Mouse (Mus musculus) MEL (cell line): ENCODE measurements around the gene Rabep2. TPM values are rescaled to one million over a fixed set of nuclear protein-coding genes. Genes with fewer than 3 reads are reported as not detected.

Experiments used
- DNase-seq: peaks from one replicate; pipeline ENCODE4 v3.0.0; 2011; ENCODE audit warnings: low read depth, low spot score
- H3K27ac ChIP-seq: 2 replicates; pipeline ENCODE4 v1.5.1; 2012; ENCODE audit warnings: low read depth, mild to moderate bottlenecking, control low read depth, low read length, moderate library complexity; ENCODE audit not compliant: control insufficient read depth
- H3K27me3 ChIP-seq, 2 experiments: fragments of 150-350 bp in 1 of 2; sonication (generic) in 1 of 2; 2 replicates each; pipeline ENCODE4 v1.6.1; 2012; ENCODE audit warnings: low read length in 2 of 2, mild to moderate bottlenecking in 2 of 2, improper control_type of control experiment in 1 of 2, moderate library complexity in 1 of 2; ENCODE audit not compliant: insufficient read depth in 2 of 2, control insufficient read depth in 1 of 2
- H3K36me3 ChIP-seq, 2 experiments: 2 replicates each; pipeline ENCODE4 v1.6.1; 2012 to 2014; ENCODE audit warnings: low read length in 2 of 2, improper control_type of control experiment in 1 of 2, inconsistent platforms in 1 of 2, mild to moderate bottlenecking in 1 of 2; ENCODE audit not compliant: insufficient read depth in 2 of 2, control insufficient read depth in 1 of 2
- H3K4me1 ChIP-seq, 2 experiments: fragments of 150-350 bp in 1 of 2; sonication (generic) in 1 of 2; 2 replicates each; pipeline ENCODE4 v1.6.1; 2012; ENCODE audit warnings: low read length in 2 of 2, improper control_type of control experiment in 1 of 2, mild to moderate bottlenecking in 1 of 2; ENCODE audit not compliant: insufficient read depth in 2 of 2, control insufficient read depth in 1 of 2
- H3K4me3 ChIP-seq, 2 experiments: fragments of 150-350 bp in 1 of 2; sonication (generic) in 1 of 2; 2 replicates each; pipeline ENCODE4 v1.5.1; 2012; ENCODE audit warnings: low read depth in 2 of 2, low read length in 2 of 2, mild to moderate bottlenecking in 2 of 2, moderate library complexity in 2 of 2, control low read depth in 1 of 2, improper control_type of control experiment in 1 of 2; ENCODE audit not compliant: control insufficient read depth in 1 of 2, insufficient read depth in 1 of 2
- H3K79me2 ChIP-seq: 2 replicates; pipeline ENCODE4 v1.6.1; 2012; ENCODE audit warnings: mild to moderate bottlenecking, low read length, moderate library complexity; ENCODE audit not compliant: control insufficient read depth, poor library complexity, insufficient read depth
- H3K9ac ChIP-seq: 2 replicates; pipeline ENCODE4 v1.6.1; 2012; ENCODE audit warnings: low read depth, mild to moderate bottlenecking, control low read depth, low read length, moderate library complexity; ENCODE audit not compliant: control insufficient read depth, poor library complexity, severe bottlenecking
- H3K9me3 ChIP-seq: fragments of 150-350 bp; sonication (generic); replicated peaks from 2 replicates; pipeline ENCODE4 v1.6.1; 2012; ENCODE audit warnings: mild to moderate bottlenecking, low read length, improper control_type of control experiment, moderate library complexity; ENCODE audit not compliant: insufficient read depth
- BHLHE40 ChIP-seq: IDR thresholded peaks from 2 replicates; pipeline ENCODE4 v1.6.1; 2012; ENCODE audit warnings: low read depth, mild to moderate bottlenecking, inconsistent platforms, low read length, improper control_type of control experiment, borderline replicate concordance
- CHD2 ChIP-seq: IDR thresholded peaks from 2 replicates; pipeline ENCODE4 v1.6.1; 2011; ENCODE audit warnings: low read length, improper control_type of control experiment
- ELF1 ChIP-seq: IDR thresholded peaks from 2 replicates; pipeline ENCODE4 v1.6.1; 2014; ENCODE audit warnings: low read depth, mild to moderate bottlenecking, inconsistent platforms, low read length, improper control_type of control experiment, moderate library complexity
- ETS1 ChIP-seq: IDR thresholded peaks from 2 replicates; pipeline ENCODE4 v1.6.1; 2012; ENCODE audit warnings: low read depth, mild to moderate bottlenecking, inconsistent platforms, low read length, improper control_type of control experiment, moderate library complexity
- HCFC1 ChIP-seq: IDR thresholded peaks from 2 replicates; pipeline ENCODE4 v1.6.1; 2012; ENCODE audit warnings: low read depth, mild to moderate bottlenecking, inconsistent platforms, low read length, improper control_type of control experiment, moderate library complexity
- MAX ChIP-seq: IDR thresholded peaks from 2 replicates; pipeline ENCODE4 v1.6.1; 2011; ENCODE audit warnings: low read length, improper control_type of control experiment
- MEF2A ChIP-seq: IDR thresholded peaks from 2 replicates; pipeline ENCODE4 v1.6.1; 2014; ENCODE audit warnings: low read depth, mild to moderate bottlenecking, inconsistent platforms, low read length, improper control_type of control experiment; ENCODE audit not compliant: poor library complexity, insufficient replicate concordance, severe bottlenecking; ENCODE audit errors: extremely low read depth
- MXI1 ChIP-seq: IDR thresholded peaks from 2 replicates; pipeline ENCODE4 v1.6.1; 2011; ENCODE audit warnings: mild to moderate bottlenecking, low read depth, low read length, improper control_type of control experiment
- MYB ChIP-seq: IDR thresholded peaks from 2 replicates; pipeline ENCODE4 v1.6.1; 2011; ENCODE audit warnings: mild to moderate bottlenecking, low read depth, low read length, improper control_type of control experiment
- POLR2AphosphoS5 ChIP-seq: IDR thresholded peaks from 2 replicates; pipeline ENCODE4 v1.6.1; 2012; ENCODE audit warnings: low read depth, borderline replicate concordance, mild to moderate bottlenecking, inconsistent platforms, low read length, moderate library complexity, mixed read lengths
- RAD21 ChIP-seq: IDR thresholded peaks from 2 replicates; pipeline ENCODE4 v1.6.1; 2011; ENCODE audit warnings: mild to moderate bottlenecking, low read depth, low read length, improper control_type of control experiment
- SIN3A ChIP-seq: IDR thresholded peaks from 2 replicates; pipeline ENCODE4 v1.6.1; 2012; ENCODE audit warnings: low read length, improper control_type of control experiment, inconsistent platforms
- SMC3 ChIP-seq: IDR thresholded peaks from 2 replicates; pipeline ENCODE4 v1.6.1; 2011; ENCODE audit warnings: low read depth, low read length, improper control_type of control experiment
- UBTF ChIP-seq: IDR thresholded peaks from 2 replicates; pipeline ENCODE4 v1.6.1; 2012; ENCODE audit warnings: low read depth, mild to moderate bottlenecking, inconsistent platforms, low read length, improper control_type of control experiment, moderate library complexity, borderline replicate concordance; ENCODE audit not compliant: insufficient read depth
- polyA plus RNA-seq, 2 experiments: library from polyadenylated mRNA; stranded (reverse) in 1 of 2; unstranded in 1 of 2; fragments of >175 nt in 1 of 2; fragments of >200 nt in 1 of 2; gene quantifications; 2 replicates each; pipeline versions ENCODE4 v1.2.1 to v1.2.4; 2012; ENCODE audit warnings: low replicate concordance in 2 of 2, low read depth in 1 of 2; ENCODE audit not compliant: insufficient read length in 2 of 2, insufficient read depth in 1 of 2, missing spikeins in 1 of 2
- total RNA-seq: library from RNA; depleted of rRNA; stranded (reverse); fragments of 300-350 nt; gene quantifications from 2 replicates; pipeline ENCODE4 v1.2.3, GENCODE M21; 2012

Rabep2 gene
- total and polyA plus RNA-seq, 3 experiments: 12.9 to 16.2 TPM; not detected in 1

DNA sequence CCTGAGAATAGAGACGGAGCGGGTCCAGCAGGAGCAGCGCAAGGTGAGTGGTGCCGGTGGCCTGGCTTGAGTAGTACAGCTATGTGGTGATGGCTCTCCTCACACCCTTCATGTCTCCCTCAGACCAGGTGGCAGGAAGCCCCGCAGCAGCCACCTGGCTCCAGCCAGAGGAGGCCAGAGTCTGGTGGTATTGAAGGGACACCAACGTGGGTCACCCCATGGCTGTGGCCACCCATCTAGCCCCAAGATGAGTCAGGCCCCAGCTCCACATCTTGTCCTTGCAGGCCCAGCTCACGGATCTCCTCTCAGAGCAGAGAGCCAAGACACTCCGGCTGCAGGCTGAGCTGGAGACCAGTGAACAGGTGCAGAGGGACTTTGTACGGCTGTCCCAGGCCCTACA lies 16.0 kb downstream of the Rabep2 start:
- TF ChIP-seq ETS1 (no peak), MXI1 (no peak), MAX (no peak), SIN3A (no peak)
- H3K27me3 ChIP-seq: no peaks in the 10 kb centered on the region
- no peak for DNase-seq
- H3K27ac ChIP-seq: no peak overlapping the region
- H3K79me2 ChIP-seq: no peaks in the 10 kb centered on the region
- H3K4me3 ChIP-seq: no peak overlapping the region
- no peaks in the 10 kb centered on the region for H3K36me3 ChIP-seq
- H3K9me3 ChIP-seq: no peaks in the 10 kb centered on the region
- no peaks in the 10 kb centered on the region for H3K4me1 ChIP-seq
- H3K9ac ChIP-seq: no peak overlapping the region

DNA sequence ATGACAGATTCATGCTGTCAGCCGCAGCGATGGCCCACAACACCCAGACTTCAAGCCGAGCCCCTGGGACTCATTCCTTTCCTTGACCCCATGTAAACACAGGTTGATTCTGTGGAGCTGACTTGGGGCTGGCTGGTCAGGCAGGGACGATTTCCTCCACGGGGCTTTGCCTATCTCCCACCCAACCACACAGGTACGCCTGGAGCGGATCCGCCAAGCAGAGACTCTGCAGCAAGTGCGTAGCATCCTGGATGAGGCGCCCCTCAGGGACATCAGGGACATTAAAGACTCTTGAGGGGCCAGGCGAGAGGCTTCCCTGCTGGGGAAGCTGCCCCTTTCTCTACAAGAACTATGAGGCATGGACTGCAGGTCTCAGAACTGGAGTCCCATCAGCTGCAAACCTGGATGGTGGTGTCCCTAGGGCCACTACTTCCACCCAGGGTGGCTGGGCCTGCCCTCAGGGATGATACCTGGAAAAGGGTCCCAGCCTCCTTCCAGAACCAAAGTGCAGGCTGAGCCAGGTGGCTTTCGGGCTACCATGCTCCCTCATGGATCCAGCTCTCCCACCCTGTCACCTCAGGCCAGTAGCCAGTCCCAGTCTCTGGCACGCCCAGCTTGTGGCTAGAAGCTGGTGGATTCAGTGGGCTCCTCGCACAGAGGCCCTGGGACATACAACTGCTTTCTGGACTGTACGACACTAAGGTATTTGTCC lies 16.7 kb downstream of the Rabep2 start:
- no peaks in the 10 kb centered on the region for H3K79me2 ChIP-seq
- H3K36me3 ChIP-seq: no peaks in the 10 kb centered on the region
- no peaks in the 10 kb centered on the region for H3K9me3 ChIP-seq
- H3K4me1 ChIP-seq: no peaks in the 10 kb centered on the region
- DNase-seq: no peak
- H3K4me3 ChIP-seq: no peak overlapping the region
- no peak overlapping the region for H3K9ac ChIP-seq
- TF ChIP-seq POLR2AphosphoS5: no peak
- no peak for TF ChIP-seq SMC3
- TF ChIP-seq SIN3A: no peak
- no peak for TF ChIP-seq UBTF
- TF ChIP-seq BHLHE40: no peak
- no peaks in the 10 kb centered on the region for H3K27me3 ChIP-seq
- H3K27ac ChIP-seq: no peak overlapping the region

DNA sequence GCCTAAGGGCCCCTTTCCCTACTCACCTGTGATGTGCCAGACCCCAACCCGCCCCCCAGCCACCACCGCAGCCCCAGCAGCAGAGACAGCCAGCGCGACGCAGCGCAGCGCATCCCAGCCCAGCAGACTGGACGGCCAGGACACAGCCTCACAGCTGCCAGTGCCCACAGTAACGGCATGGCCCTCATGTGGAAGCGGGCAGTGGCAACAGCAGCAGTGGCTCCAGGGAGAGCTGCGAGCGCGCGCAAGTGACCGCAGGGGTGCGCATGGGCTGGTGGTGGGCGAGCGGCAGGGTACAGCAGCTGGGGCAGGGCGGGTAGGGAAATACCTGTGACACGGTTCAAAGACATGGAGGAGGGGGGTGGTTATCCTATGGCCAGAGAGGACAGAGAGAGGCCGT lies 17.7 kb downstream of the Rabep2 start:
- H3K9ac ChIP-seq: no peak overlapping the region
- H3K36me3 ChIP-seq: no peaks in the 10 kb centered on the region
- no peak overlapping the region for H3K27ac ChIP-seq
- H3K79me2 ChIP-seq: no peaks in the 10 kb centered on the region
- no peaks in the 10 kb centered on the region; a peak in 1 of 4 replicates for H3K4me1 ChIP-seq
- H3K27me3 ChIP-seq: no peaks in the 10 kb centered on the region
- H3K4me3 ChIP-seq: no peak overlapping the region
- TF ChIP-seq RAD21: no peak
- no peak for TF ChIP-seq MEF2A
- no peak for TF ChIP-seq CHD2
- TF ChIP-seq ELF1: no peak
- no peak for TF ChIP-seq MYB
- TF ChIP-seq HCFC1: no peak
- no peaks in the 10 kb centered on the region for H3K9me3 ChIP-seq
- DNase-seq: no peak
